Mouse (Mus musculus): ENCODE data around the gene Ces2g. TPM values are rescaled to one million over a fixed set of nuclear protein-coding genes. Genes with fewer than 3 reads are reported as not detected.

The Ces2g gene
- polyA plus RNA-seq, 1 experiment from 2014 or later = 1.0 TPM

DNA sequence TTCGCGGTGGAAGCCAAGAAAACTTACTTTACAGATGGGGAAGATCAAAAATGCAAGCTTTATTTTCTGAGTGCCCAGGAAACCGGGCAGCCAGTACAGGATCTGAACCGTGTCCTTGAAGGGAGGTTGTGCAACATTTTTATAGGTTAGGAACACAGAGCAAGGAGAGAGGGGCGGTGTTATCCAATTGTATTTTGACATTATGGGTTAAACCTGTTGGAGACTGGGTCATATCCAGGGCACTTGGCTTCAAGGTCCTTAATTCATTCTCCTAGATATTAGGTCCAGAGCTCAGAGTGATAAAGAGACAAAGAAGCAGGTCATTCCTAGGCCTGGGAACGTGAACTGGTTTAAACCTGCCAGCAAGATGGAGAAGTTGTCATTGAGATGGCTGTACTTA, 37.7 kb downstream of the Ces2g start:
- no peak overlapping the region for H3K27ac ChIP-seq (ENCODE audit: poor library complexity, severe bottlenecking)
- no peak overlapping the region for H3K9ac ChIP-seq
- H3K4me2 ChIP-seq = no peak overlapping the region
- no peak overlapping the region for H3K4me3 ChIP-seq
- peaks cover 9% of the 10 kb centered on the region; the same call in 1 of the 2 replicates for H3K9me3 ChIP-seq (replicated peaks)
- WGBS = 75% methylated on average over 6 of the region's 6 CpGs
- no peaks in the 10 kb centered on the region for H3K36me3 ChIP-seq
- no peaks in the 10 kb centered on the region for H3K4me1 ChIP-seq (replicated peaks)
- ATAC-seq (ENCODE audit: insufficient number of reproducible peaks, low FRiP score) = no peak
- H3K27me3 ChIP-seq (replicated peaks) = no peaks in the 10 kb centered on the region

DNA sequence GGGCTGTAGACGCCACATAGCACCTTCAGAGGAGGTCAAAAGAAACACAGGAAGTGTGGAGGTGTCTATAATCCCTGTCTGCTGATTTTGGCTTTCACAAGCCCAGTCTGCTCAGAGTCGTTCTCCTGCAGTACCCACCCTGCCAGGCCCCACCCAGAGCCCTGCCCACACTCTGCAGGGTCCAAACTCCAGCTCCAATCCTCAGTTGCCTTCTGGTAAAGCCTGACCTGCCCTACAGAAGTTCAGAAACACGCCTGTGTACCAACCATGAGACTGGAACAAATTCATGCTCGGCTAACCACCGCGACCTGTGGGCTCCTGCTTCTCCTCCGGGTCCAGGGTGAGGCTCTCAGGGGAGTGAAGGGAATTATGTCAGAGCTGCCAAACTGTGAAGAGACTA, 39.1 kb downstream of the Ces2g start, which contains the start of gene Ces2h:
Gene Ces2h (plus strand): TSS at position 268 of the 400 bp plus-strand sequence.
- Histone ChIP-seq H3K4me2 (no peak within 1 kb of the TSS), H3K27me3 (replicated peaks) (no peaks in the 10 kb centered on the region), H3K9ac (no peak within 1 kb of the TSS), H3K27ac (ENCODE audit: poor library complexity, severe bottlenecking) (no peak within 1 kb of the TSS), H3K4me3 (no peak within 1 kb of the TSS), H3K4me1 (replicated peaks) (no peaks in the 10 kb centered on the region), H3K9me3 (replicated peaks) (peaks cover 9% of the 10 kb centered on the region; the same call in 1 of the 2 replicates), H3K36me3 (no peaks in the 10 kb centered on the region)
- ATAC-seq (ENCODE audit: insufficient number of reproducible peaks, low FRiP score) = no peak
- 74% methylated on average over 7 of the region's 7 CpGs for WGBS

DNA sequence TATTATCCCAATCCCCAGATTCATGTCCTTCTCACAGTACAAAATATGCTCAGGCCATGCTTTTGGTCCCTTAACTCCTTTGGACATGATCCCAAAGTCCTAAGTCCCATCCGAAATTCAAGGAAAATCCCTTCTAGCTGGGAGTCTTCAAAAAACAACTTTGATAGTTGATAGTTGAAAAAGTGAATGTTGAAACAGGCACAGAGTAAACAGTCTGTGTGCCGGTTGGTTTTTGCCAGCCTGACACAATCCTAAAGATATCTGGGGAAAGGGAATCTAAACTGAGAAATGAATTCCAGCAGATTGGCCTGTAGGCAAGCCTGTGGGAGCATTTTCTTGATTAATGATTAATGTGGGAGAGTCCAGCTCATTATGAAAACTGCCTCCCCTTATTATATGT, 48.5 kb downstream of the Ces2g start:
- 74% methylated on average over 2 of the region's 2 CpGs for WGBS
- no peak overlapping the region for H3K27ac ChIP-seq (ENCODE audit: poor library complexity, severe bottlenecking)
- no peak for ATAC-seq (ENCODE audit: insufficient number of reproducible peaks, low FRiP score)

DNA sequence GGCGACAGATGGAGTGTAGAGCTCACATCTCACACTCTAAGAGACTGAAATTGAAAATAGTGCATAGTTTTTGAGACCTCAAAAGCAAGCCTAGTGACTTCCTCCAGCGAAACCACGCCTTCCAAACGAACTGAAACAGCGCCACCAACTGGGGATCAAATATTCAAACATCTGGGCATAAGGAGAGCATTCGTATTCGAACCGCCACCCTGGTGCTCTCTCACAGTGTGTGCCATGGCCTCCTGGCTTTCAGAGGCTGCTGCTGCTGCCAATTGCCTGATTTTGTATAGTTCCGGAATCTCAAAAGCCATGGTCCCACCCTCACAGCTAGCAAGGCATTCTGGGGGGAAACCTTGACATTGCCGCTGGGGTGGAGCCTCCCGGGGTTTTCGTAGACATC, 49.6 kb downstream of the Ces2g start:
- Histone ChIP-seq H3K36me3 (no peaks in the 10 kb centered on the region), H3K27ac (ENCODE audit: poor library complexity, severe bottlenecking) (no peak overlapping the region), H3K27me3 (replicated peaks) (no peaks in the 10 kb centered on the region), H3K4me3 (no peak overlapping the region), H3K9me3 (replicated peaks) (peaks cover 19% of the 10 kb centered on the region), H3K9ac (no peak overlapping the region), H3K4me1 (replicated peaks) (no peaks in the 10 kb centered on the region), H3K4me2 (no peak overlapping the region)
- ATAC-seq (ENCODE audit: insufficient number of reproducible peaks, low FRiP score) = no peak
- 71% methylated on average over 12 of the region's 12 CpGs for WGBS

More for the DNA sequence above, 48.5 kb downstream of the Ces2g start:
- no peaks in the 10 kb centered on the region for H3K36me3 ChIP-seq
- H3K4me3 ChIP-seq = no peak overlapping the region
- peaks cover 19% of the 10 kb centered on the region for H3K9me3 ChIP-seq (replicated peaks)
- no peaks in the 10 kb centered on the region for H3K27me3 ChIP-seq (replicated peaks)
- no peak overlapping the region for H3K9ac ChIP-seq
- H3K4me2 ChIP-seq = no peak overlapping the region
- H3K4me1 ChIP-seq (replicated peaks) = no peaks in the 10 kb centered on the region

DNA sequence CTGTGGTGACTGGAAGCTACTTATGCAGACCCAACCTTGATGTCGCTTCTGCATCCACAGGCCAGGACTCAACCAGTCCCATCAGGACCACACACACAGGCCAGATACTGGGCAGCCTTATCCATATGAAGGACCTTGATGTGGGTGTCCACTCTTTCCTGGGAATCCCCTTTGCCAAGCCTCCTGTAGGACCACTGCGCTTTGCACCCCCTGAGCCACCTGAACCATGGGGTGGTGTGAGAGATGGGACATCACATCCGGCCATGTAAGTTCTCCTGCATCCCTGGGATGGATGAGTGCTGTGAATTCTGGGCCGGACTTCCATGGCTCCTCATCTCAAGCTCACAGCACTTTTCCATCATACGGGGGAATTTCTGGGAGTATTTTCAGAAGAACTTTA, 52.9 kb downstream of the Ces2g start:
- Histone ChIP-seq H3K27ac (ENCODE audit: poor library complexity, severe bottlenecking) (no peak overlapping the region), H3K9me3 (replicated peaks) (peaks cover 12% of the 10 kb centered on the region), H3K4me1 (replicated peaks) (no peaks in the 10 kb centered on the region), H3K9ac (no peak overlapping the region), H3K36me3 (no peaks in the 10 kb centered on the region), H3K4me3 (no peak overlapping the region), H3K27me3 (replicated peaks) (no peaks in the 10 kb centered on the region), H3K4me2 (no peak overlapping the region)
- WGBS = 80% methylated on average over 5 of the region's 5 CpGs
- ATAC-seq (ENCODE audit: insufficient number of reproducible peaks, low FRiP score) = no peak

Other genes starting within 250 kb of the Ces2g start
- not detected in 2 replicates for gene Ces2a, start 227.7 kb upstream of the Ces2g start, polyA plus RNA-seq (2016; fragmentation: Nextera tagmentation; extraction: Ambion mirVana)
- gene Ces2b, start 130.1 kb upstream of the Ces2g start, polyA plus RNA-seq (2016; fragmentation: Nextera tagmentation; extraction: Ambion mirVana) = not detected in 2 replicates
- not detected in 2 replicates for gene Ces2c, start 114.7 kb upstream of the Ces2g start, polyA plus RNA-seq (2016; fragmentation: Nextera tagmentation; extraction: Ambion mirVana)
- not detected in 2 replicates for gene Ces2e, start 35.5 kb upstream of the Ces2g start, polyA plus RNA-seq (2016; fragmentation: Nextera tagmentation; extraction: Ambion mirVana)
- gene Ces2f, start 14.4 kb upstream of the Ces2g start, polyA plus RNA-seq (2016; fragmentation: Nextera tagmentation; extraction: Ambion mirVana) = not detected in 2 replicates
- not detected in 2 replicates for gene Ces2h, start 39.1 kb downstream of the Ces2g start, polyA plus RNA-seq (2016; fragmentation: Nextera tagmentation; extraction: Ambion mirVana)
- not detected in 2 replicates for gene Ces3a, start 86.9 kb downstream of the Ces2g start, polyA plus RNA-seq (2016; fragmentation: Nextera tagmentation; extraction: Ambion mirVana)
- not detected in 2 replicates for gene Ces3b, start 122.0 kb downstream of the Ces2g start, polyA plus RNA-seq (2016; fragmentation: Nextera tagmentation; extraction: Ambion mirVana)
- gene Ces4a, start 170.1 kb downstream of the Ces2g start, polyA plus RNA-seq (2016; fragmentation: Nextera tagmentation; extraction: Ambion mirVana) = not detected in 2 replicates
- gene Cbfb, start 209.0 kb downstream of the Ces2g start, polyA plus RNA-seq (2016; fragmentation: Nextera tagmentation; extraction: Ambion mirVana) = 65.3 and 67.9 TPM in 2 replicates

Measured in heart, embryonic 12.5 days (tissue).